Mouse (Mus musculus) G1E (cell line): ENCODE results near the gene Cldn7.

ENCODE experiments used
- CTCF ChIP-seq: IDR thresholded peaks from 2 replicates; pipeline ENCODE4 v1.5.1; 2012; ENCODE audit warnings: low read depth, low read length, inconsistent platforms, mixed read lengths
- GATA1 ChIP-seq: IDR thresholded peaks from 2 replicates; pipeline ENCODE4 v1.6.1; 2012; ENCODE audit warnings: borderline replicate concordance, low read length, inconsistent platforms, mixed read lengths
- GATA2 ChIP-seq: IDR thresholded peaks from 2 replicates; pipeline ENCODE4 v1.6.1; 2012; ENCODE audit warnings: low read depth, low read length, inconsistent platforms, borderline replicate concordance
- POLR2AphosphoS5 ChIP-seq: IDR thresholded peaks from 2 replicates; pipeline ENCODE4 v1.6.1; 2012; ENCODE audit warnings: low read depth, low read length, inconsistent platforms; ENCODE audit not compliant: insufficient replicate concordance
- TAL1 ChIP-seq: conservative IDR thresholded peaks from 2 replicates; pipeline ENCODE4 v1.6.1; 2012; ENCODE audit warnings: low read depth, low read length, inconsistent platforms, mixed read lengths

GRCm38 (mm10) chr11:70010033-70010432, 45.5 kb downstream of the Cldn7 start:
- no peak for TF ChIP-seq CTCF
- TF ChIP-seq GATA1, result no peak
- no peak for TF ChIP-seq POLR2AphosphoS5
- TF ChIP-seq GATA2, result no peak
- TF ChIP-seq TAL1, result no peak
